Mouse (Mus musculus) spleen, postnatal 36 days (tissue): ENCODE measurements around the gene Rpl26.
A peak's percentile ranks its signal among the peaks of the same experiment; 100 is the strongest.
"Not testable (repeated sequence)": the region's sequence is repeated elsewhere in the genome, so short reads cannot be mapped to it uniquely, and the experiment has no call there.

Source experiments
- DNase-seq, 2 experiments: peaks; one replicate each; pipeline ENCODE4 v3.0.0; 2022; ENCODE audit warnings: low spot score in 2 of 2, mixed read lengths in 1 of 2

Gene Rpl26

DNA sequence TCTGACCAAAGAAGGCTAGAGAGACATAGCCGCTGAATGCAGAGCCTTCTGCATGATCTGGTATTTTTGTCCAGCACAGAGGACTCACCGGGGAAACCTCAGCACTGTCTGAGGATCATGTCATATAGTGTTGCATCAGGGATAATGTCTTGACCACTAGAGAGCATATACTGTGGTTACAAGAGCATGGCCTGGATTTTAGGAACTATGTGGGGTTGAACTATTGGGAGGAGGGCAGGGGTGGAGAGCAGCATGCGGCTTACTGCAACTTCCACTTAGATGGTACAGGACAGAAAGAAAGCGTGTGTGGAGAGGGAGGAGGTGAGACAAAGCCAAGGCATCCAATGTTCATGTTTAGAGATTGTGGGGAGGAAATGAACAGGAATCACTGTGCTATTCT, 13.2 kb downstream of the Rpl26 start:
- DNase-seq, result no peak

DNA sequence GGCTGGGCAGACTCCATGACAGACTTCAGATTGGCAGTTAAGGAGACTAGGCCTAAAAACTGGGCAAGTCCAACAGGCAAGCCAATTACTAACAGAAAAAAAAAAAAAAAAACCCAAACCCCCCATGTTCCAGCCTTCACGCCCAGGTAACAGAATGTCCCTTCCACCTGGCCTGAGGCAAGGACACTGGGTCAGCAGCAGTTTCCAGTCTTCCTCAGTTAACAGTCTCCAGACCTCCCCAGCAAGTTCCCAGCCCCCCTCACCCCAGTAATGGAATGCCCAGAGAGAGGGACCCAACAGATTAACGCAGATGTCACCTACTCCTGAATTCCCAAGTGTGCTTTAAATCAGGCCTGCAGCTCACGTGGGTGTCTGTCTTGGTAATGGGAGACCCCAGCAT, 21.8 kb downstream of the Rpl26 start:
- no peak for DNase-seq

DNA sequence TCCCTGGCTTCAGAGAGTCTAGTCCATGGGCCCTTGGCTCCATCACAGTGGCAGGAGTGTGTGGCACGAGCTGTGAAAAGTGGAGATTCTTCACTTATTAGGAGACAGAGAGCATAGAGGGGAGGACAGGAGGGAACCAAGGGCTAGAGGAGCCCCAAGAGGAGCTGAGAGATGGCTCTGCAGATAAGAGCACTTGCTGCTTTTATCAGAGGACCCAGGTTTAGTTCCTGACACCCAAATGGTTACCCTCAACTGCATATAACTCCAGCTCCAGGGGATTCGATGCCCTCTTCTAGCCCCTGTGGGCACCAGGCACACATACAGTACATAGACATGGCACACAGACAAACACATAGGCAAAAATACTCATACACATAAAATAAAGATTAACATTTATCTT, 23.4 kb downstream of the Rpl26 start:
- DNase-seq, result no peak

DNA sequence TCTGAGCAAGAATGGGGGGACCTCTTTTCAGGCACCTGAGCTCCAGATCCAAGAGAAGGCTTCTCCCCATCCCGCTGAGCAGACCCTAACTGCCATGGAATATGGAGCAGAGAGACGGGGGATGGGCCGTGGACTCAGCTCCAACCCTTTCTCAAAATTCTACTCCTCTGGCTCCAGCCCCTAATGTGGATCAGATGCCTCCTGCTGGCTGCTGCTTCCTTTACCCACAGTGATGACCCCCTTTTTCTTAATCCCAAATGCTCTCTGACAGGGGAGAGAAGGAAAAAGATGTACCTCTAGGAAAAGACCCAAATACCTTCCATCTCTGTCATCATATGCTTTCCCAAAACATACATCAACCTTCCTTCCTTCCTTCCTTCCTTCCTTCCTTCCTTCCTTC, 25.6 kb downstream of the Rpl26 start, which contains the start of gene Odf4:
Gene Odf4 (minus strand): TSS at position 101 of the 400 bp plus-strand sequence.
- no peak for DNase-seq

DNA sequence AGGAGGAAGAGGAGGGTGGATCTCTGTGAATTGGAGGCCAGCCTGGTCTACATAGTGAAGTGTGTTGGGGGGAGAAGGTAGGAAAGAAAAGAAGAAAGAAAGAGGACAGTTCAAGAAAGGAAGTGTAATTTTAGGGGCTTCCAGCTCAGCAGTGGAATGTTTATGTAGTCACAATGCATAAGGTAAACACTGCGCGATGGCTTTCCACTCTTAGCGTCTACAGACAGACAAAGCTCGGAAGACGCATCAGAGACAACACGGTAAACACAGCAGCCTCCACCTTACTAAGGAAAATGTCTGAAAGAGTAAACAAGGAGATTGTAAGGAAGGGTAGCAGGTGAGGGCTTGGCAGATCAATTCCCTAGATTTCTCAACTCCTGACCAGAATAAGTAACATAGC, 28.6 kb downstream of the Rpl26 start:
- DNase-seq, result no peak

DNA sequence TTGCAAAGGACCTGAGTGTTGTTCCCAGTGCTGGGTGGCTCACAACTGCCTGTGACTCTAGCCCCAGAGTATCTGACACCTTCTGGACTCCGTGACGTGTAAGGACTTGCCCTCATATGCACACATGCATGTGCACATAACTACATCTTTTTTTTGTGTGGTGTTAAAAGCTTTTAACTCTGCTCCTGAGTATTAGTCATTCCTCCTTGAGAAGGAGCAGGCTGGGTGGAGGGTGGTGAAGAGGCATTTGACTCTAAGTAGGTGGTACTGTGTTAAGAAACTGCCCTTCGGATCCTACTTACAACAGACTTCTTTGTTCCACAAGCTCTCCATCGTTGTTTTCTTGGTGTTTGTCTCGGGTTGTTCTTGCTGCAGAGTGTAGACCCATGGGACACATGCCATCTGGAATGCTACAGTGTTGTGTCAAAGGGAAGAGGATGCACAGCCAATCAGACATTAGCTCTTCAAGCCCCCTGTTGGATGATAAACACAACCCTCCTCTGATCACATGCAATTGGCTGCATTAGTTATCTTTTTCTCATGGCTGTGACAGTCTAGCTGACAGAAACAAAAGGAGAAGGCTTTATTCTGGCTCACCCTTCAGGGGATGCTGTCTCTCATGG, 32.6 kb downstream of the Rpl26 start:
- DNase-seq, result no peak

DNA sequence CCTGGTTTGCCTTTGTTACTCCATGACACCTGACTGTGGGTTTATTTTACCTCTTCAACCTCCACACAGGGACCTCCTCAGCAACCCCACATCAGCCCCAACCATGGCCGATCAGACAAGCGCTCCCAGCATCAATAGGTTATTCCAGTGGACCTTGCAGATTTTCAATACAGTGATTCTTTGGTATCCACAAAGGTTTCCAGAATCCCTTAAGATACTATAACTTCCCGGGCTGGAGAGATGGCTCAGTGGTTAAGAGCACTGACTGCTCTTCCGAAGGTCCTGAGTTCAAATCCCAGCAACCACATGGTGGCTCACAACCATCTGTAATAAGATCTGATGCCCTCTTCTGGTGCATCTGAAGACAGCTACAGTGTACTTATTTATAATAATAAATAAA, 35.6 kb downstream of the Rpl26 start:
- DNase-seq, result not testable (repeated sequence)

DNA sequence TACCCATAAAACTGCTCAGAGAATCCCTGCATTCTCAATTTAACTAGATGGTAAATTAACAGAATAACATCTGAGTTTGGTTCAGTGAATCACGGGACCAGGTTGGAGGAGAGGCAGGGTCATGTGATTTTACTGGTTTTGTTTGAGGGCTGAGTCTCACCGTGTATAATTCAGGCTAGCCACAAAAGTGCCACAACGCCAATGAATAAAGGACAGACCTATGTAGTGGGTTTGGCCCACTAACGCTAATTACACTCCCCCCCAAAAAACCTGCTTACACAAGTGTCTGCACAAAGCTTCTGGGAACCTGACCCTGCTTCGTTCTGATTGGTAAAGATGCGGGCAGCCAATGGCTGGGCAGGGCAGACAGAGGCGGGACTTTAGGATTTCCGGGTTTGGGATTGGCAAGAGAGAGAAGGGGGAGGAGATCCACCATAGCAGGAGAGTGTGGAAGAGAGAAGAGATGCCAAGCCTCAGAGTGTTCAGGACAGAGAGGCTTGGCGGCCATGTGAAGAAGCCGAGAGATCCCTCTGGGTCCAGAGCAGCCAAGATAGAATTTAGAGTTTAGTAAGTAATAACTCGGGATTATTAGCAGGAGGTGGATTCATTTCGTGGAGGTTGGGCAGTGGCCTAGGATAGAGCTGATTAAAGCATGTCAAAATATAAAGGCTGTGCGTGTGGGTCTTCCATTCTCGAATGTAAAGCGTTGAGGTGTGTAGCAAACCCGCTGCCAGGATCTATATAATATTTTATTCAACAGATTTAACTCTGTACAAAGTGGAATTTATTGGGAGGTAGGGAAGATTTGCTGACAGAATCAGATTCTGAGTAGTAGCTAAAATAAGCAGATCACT, 38.3 kb downstream of the Rpl26 start:
- DNase-seq, result peak; percentile 83 to 84

DNA sequence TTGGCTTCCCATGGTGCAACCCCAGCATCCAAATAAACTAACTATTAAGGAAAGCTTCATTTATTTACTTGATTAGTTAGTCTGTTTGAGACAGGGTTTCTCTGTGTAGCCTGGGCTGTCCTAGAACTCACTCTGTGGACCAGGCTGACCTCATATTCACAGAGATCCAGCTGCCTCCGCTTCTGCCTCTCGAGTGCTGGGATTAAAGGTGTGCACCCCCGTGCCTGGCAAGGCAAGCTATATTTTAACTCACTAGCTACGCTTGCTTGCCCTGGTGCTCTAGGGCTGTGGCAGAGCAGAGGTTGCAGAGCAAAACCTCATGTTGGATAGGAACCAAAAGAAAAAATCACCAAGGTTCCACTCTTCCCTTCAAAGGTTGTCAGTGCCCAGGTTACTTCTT, 39.1 kb downstream of the Rpl26 start:
- no peak for DNase-seq

DNA sequence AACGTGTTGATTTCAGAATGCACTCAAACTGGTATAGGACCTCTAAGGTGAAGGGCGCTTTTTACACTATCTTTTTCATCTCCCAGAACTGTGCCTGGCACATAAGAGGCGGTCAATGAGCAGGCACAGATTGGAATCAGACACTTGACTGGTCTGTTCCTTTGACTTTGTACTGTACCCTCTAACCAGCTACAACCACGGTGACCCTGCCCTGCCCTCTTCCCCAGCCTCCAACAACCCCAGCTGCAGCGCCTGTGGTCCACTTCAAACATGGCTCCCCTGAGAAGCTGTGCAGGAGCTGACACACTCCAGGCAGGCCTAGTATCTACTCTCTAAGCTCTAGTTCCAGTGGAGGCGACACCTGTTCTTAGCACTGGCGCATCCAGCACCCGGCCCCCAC, 41.3 kb downstream of the Rpl26 start:
- no peak for DNase-seq

DNA sequence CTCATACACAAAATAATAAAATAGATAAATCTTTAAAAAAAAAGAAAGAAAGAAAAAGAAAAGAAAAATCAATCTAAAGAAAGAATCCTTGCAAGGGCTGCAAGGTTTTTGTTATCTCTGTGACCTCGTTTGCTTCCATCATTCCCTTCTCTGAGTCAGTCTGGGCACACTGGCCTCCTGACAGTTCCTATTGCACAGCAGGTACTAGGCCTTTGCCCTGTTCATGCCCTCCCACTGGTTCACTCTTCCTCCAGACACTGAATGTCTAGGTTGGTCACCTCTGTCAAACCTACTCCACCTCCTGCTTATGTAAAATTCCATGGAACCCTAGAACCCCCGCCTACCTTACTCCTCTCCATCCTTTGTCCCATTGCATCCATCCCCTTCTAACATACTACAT, 43.9 kb downstream of the Rpl26 start:
- DNase-seq, result no peak

DNA sequence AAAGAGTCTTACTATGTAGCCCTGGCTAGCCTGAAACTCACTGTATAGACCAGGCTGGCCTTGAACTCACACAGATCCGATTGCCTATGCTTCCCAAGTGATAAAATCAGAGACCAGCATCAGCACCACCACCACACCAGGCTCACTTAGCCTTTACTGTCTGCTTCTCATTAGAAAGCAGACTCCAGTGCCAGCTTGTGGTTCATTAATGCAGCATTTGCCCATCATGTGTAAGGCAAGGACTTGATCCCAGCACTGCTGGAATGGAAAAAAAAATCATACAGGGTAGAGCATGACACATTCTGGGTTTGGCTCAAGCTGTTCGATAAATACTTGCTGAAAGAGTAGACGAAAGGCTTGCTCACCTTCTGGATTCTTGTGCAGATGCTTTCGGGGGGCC, 44.6 kb downstream of the Rpl26 start:
- no peak for DNase-seq

DNA sequence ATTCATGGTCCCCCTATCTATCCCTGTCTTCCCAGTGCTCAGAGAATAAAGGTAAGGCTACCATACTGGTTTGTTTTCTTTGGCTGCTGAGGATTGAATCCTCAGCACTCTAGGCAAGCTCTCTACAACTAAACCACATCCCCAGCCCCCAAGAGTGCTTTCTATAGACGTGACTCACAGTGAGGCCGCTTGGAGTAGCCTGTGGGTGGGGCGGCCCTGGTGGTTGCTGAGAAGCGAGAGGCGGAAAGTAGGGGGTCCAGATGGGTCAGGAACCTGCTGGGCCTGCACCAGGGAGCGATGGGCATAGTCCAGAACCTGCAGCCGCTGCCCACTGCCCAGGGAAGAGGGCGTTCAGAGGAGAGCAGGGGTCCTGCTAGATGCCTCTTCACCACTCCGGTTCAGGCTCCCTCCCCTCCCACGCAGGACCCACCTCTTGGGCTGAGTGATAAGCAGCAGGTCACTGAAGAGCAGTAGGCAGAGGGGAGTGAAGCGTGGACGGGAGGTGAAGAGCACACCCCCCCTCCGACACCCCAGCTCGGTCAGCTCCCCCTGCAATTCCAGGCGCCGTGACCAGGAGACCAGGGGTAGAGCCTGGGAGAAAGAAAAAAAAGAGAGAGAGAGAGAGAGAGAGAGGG, 45.5 kb downstream of the Rpl26 start:
- no peak for DNase-seq

DNA sequence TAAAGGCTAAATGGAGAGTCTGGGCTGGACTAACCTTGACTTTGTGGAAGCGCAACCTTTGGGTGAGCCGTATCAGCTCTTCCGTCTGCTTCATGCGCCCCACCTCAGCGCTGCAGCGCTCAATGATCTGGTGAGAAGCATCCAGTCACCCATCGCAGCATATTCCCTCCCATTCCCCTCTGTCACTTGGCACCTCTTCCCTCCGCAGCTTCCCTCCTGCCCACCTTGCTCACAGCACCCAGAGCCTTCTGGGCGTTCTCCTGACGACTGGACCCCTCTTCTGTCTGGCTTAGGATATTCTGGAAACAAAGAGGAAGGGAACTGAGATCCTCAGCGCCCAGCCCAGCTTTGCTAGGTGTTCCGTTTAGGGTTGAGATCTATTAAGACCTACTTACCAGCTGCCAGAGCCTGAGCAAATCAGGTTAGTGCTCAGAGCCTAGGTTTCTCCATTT, 46.2 kb downstream of the Rpl26 start:
- no peak for DNase-seq

DNA sequence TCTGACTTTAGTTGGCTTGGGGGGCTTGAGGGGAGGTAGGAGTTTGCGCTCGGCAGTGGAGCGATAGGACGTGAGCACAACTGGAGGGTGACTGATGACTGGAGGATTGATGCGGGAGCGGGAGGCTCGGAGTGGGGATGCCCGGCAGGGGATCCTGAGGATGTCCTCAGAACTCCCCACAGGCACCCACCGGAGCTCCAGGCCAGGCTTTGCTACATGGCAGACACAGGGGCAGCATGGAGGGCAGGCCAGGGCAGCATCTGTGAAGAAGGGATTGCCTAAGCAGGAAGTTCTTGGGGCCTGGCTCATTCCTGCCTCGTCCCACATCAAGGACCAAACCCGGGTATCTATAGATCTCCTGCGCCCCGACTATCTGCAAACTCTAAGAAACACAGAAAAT, 52.5 kb downstream of the Rpl26 start:
- no peak for DNase-seq

DNA sequence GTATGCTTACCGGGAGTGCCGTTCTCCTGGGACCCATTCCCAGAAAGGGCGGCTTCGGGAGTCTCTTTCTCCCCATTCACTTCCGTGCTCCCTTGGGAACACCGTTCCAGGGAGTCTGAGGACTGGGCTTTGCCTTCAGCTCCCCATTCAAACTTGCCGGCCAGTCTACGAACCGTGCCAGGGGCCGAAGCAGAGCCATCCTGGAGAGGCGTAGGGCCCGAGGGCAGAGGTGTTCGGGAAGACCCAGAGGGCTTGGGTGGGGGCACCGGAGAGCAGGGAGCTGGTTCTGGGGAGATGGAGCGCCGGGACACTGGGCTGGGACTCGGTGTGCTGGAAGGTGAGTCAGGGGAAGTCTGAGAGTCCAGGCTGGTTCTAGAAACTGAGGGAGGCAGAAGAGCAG, 53.0 kb downstream of the Rpl26 start:
- DNase-seq, result no peak

DNA sequence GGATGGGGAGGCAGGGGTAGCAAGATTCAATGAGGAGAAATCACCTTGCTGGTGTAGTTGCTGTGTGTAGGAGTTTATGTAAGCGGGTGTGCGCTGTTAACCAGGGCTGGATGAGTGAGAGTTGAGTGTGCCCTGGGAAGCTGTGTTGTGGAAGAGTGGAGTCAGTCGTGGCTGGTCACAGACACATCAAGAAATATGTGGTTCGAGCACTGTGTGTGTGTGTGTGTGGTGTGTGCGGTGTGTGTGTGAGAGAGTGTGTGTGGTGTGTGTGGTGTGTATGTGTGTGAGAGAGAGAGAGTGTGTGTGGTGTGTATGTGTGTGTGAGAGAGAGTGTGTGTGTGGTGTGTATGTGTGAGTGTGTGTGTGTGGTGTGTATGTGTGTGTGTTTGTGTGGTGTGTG, 54.1 kb downstream of the Rpl26 start:
- no peak for DNase-seq

DNA sequence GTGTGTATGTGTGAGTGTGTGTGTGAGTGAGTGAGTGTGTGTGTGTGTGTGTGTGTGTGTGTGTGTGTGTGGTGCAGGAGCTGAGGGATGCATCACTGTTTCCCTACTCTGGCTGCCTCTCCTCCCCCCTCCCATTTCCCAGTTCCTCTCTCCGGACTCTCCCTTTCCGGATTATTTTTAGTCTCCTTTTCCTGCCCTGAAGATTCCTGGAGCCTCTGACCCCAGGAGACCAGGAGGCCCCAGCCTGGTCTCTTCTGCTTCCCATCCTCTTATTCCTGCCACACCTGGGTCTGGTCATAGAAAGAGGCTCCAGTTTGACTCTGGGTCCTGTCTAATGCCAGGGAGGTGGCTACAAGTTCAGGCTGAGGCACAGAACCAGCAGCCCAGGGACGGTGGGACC, 54.7 kb downstream of the Rpl26 start:
- no peak for DNase-seq
